Mouse (Mus musculus): ENCODE measurements around the gene Dtnbp1.

DNA sequence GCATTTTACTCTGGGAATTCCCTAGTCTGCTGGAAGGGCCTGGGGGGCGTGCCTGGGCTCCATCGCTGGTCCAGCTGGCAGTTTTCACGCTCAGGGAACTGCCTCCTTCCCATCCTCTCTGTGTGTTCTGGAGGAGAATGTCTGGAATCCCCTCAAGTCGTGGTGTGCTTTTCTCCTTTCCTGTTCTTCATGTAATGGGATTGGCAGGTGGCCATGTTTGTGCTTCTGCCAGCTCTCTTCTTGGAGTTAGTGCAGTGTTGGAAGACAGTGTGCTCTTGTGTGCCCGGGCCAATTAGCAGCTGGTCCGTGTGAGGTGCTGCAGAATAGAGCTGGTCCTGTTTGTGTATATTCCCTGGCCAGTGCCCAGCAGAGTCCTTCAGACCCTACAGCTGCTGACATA, 94.2 kb downstream of the Dtnbp1 start:
- TF ChIP-seq USF1 (IDR thresholded peaks at IDR 0.05; ENCODE audit: low read depth) (no peak), CTCF (IDR thresholded peaks at IDR 0.05; ENCODE audit: control insufficient read depth, insufficient read depth, insufficient read length) (no peak), MAX (IDR thresholded peaks at IDR 0.05) (no peak), MYOD1 (IDR thresholded peaks at IDR 0.05; ENCODE audit: control insufficient read depth, insufficient read length, low read depth) (no peak), MYOG (IDR thresholded peaks at IDR 0.05; ENCODE audit: control insufficient read depth, extremely low read depth, insufficient read length) (no peak)

Measured in C2C12 (cell line).